Mouse (Mus musculus) forebrain, embryonic 13.5 days (tissue): Measurements from ENCODE around the gene Cd2bp2. TPM values are rescaled to one million over a fixed set of nuclear protein-coding genes. Genes with fewer than 3 reads are reported as not detected.

Source experiments
- ATAC-seq: fragments of 200-750 bp; cut with Nextera tagmentation; 2 replicates; pipeline ENCODE4 v1.8.0; 2017
- H3K27ac ChIP-seq: fragments of 300-500 bp; sonication (generic); 2 replicates; pipeline ENCODE4 v1.5.1; 2015; ENCODE audit warnings: inconsistent platforms, mild to moderate bottlenecking, moderate library complexity
- H3K27me3 ChIP-seq: fragments of 300-500 bp; sonication (generic); 2 replicates; pipeline ENCODE4 v1.6.1; 2015; ENCODE audit warnings: mild to moderate bottlenecking, inconsistent platforms
- H3K36me3 ChIP-seq: fragments of 300-500 bp; sonication (generic); 2 replicates; pipeline ENCODE4 v1.6.1; 2015; ENCODE audit warnings: mild to moderate bottlenecking, inconsistent platforms; ENCODE audit not compliant: poor library complexity, severe bottlenecking
- H3K4me1 ChIP-seq: fragments of 300-500 bp; sonication (generic); 2 replicates; pipeline ENCODE4 v1.6.1; 2015; ENCODE audit warnings: inconsistent platforms
- H3K4me2 ChIP-seq: fragments of 300-500 bp; sonication (generic); 2 replicates; pipeline ENCODE4 v1.6.1; 2015; ENCODE audit warnings: inconsistent platforms, mild to moderate bottlenecking, moderate library complexity
- H3K4me3 ChIP-seq: fragments of 300-500 bp; sonication (generic); 2 replicates; pipeline ENCODE4 v1.5.1; 2015; ENCODE audit warnings: mild to moderate bottlenecking, inconsistent platforms
- H3K9ac ChIP-seq: fragments of 300-500 bp; sonication (generic); 2 replicates; pipeline ENCODE4 v1.6.1; 2015; ENCODE audit warnings: mild to moderate bottlenecking, inconsistent platforms
- H3K9me3 ChIP-seq: fragments of 300-500 bp; sonication (generic); replicated peaks from 2 replicates; pipeline ENCODE4 v1.6.1; 2016; ENCODE audit warnings: inconsistent platforms
- WGBS: fragments of 180-500 bp; shearing (Covaris S2); methylation state at CpG from one replicate; pipeline ENCODE4 v1.1.7; 2015; 5-methylcytosine and 5-hydroxymethylcytosine counted together
- polyA plus RNA-seq: library from polyadenylated mRNA; unstranded; fragments of >200 nt; fragmentation: Nextera tagmentation; extraction: Ambion mirVana; gene quantifications from 2 replicates; pipeline ENCODE4 v1.2.1, GENCODE M21; 2015

The Cd2bp2 gene
- 89.0 and 98.7 TPM in 2 replicates for polyA plus RNA-seq

DNA sequence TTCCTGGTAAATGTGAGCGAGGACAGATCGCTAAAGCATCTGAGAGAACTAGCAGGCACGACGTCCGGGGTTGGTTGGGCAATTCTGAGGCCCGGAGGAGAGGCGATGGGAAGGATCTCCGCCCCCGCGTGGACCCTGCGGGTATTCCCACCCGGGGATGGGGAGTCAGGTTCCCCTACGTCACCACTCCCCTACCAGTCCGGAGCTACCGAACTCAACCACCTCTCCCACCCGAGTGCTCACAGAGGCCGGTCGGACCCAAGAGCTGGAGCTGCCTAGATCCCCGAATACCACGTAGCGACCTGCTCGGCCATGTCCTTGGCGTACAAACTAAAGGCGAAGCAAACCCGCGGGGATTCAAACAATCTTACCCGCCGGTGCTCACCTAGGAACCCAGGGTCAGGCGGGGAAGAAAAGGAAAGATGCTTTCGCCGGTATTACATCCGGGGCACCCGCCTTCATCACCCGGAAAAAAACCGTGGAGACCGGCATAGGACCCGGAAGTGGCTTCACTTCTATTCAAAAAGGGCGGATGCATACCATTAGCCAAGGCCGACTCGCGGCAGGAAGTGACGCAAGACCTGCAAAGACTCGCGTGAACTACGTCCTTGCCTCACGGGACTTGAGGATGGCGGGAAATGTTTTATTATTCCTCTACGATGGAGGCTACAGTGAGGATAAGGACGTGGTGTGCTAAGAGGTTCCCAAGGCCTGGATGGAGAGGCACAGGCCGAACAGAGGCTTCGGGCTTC, at the start of gene Cd2bp2:
Gene Cd2bp2, minus strand, starts transcription at position 507 of the 752 bp plus-strand sequence.
- H3K9ac ChIP-seq, result peak within 1 kb of the TSS; percentile 86
- no peaks in the 10 kb centered on the region for H3K9me3 ChIP-seq
- WGBS, result under 1% methylated on average over 51 of the region's 51 CpGs

DNA sequence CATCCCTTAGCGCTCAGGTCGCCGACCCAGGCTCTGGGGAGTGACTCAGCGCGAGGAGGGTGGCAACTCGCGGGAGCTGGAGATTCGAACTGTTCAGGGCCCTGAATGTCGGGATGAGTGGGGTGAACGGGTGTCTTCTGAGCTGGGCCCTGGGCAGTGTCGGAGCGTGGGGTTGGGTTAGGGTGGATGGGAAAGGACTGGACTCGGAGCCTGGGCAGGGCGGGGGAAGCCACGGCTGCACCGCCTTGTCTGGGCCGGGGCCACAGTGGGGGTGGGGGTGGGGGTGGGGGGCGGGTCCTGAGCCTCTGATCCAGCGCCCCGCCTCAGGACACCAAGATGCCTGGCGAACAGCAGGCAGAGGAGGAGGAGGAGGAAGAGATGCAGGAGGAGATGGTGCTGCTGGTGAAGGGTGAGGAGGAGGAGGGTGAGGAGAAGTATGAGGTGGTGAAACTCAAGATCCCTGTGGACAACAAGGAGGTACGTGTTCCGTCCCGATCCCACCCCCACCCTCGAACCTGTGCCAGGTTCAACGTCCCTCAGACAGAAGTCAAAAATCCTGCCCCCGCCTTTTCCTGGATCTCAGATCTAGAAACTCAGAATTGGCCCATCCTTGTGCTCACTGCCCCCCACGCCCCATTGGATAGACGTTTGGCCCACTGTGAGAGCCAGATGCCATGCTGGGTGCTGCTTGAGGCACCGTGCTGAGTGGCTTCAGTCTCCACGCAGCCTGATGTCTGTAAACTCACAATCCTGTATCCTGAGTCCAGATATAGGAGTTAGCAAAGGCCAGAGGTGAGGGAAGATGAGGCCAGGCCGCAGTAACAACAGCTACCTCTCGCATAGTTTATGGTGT, 49.0 kb upstream of the Cd2bp2 start:
- peak overlapping the region; percentile 87 for H3K27ac ChIP-seq
- WGBS, result 14% methylated on average over 23 of the region's 33 CpGs
- peaks cover 38% of the 10 kb centered on the region for H3K36me3 ChIP-seq
- no peaks in the 10 kb centered on the region for H3K27me3 ChIP-seq
- H3K4me1 ChIP-seq, result peaks cover 26% of the 10 kb centered on the region
- peak overlapping the region; percentile 90 for H3K9ac ChIP-seq
- peak overlapping the region; percentile 85 for H3K4me3 ChIP-seq
- ATAC-seq, result peak; percentile 67
- H3K9me3 ChIP-seq, result no peaks in the 10 kb centered on the region
- peak overlapping the region; percentile 75 for H3K4me2 ChIP-seq

More for the DNA sequence above, at the start of gene Cd2bp2:
- peak; percentile 98 for ATAC-seq
- H3K27me3 ChIP-seq, result no peaks in the 10 kb centered on the region
- peak within 1 kb of the TSS; percentile 89 for H3K27ac ChIP-seq
- peak within 1 kb of the TSS; percentile 91 for H3K4me2 ChIP-seq
- H3K4me1 ChIP-seq, result peaks cover 29% of the 10 kb centered on the region
- peak within 1 kb of the TSS; percentile 87 for H3K4me3 ChIP-seq
- peaks cover 82% of the 10 kb centered on the region for H3K36me3 ChIP-seq

DNA sequence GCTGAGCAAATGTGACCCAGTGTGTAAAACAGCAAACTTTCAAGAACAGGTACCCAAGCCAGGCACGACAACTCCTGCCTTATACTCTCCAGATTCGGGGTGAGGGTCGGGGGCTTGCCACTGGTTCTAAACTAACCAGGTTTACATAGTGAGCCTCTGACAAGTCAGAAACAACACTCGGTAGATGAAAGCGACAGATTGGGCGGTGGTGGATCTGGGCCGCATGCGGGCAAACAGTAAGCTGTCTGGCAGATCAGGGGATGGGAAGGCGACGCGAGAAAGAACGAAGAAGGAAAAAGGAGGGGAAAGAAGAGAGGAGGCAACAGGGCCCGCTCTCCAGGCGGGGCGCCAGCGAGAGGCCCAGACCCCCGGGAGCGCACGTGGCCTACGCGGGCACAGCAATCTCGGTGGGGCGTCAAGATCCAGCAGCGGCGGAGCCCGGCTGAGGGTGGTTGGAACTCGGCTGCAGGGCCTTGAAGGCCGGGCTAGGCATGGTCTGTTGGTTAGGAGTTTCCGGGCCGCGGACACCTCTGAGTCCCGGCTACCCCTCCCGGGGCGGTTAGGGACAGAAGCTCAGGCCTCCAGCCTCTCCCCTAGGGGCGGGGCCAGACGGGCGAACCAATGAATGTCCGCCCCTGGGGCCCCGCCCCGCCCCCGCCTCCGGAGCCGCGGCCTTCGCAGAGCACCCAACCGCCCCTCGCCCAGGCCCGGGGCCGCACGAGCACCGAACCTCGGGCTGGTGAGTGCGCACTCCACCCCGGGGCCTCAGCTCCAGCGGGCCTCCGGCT, 48.2 kb upstream of the Cd2bp2 start, which contains the start of gene Zfp771:
Gene Zfp771, plus strand, starts transcription at position 405 of the 788 bp plus-strand sequence.
- peak within 1 kb of the TSS; percentile 87 for H3K27ac ChIP-seq
- peaks cover 26% of the 10 kb centered on the region for H3K4me1 ChIP-seq
- peak within 1 kb of the TSS; percentile 85 for H3K4me3 ChIP-seq
- H3K9ac ChIP-seq, result peak within 1 kb of the TSS; percentile 90
- under 1% methylated on average over 49 of the region's 56 CpGs for WGBS
- no peaks in the 10 kb centered on the region for H3K9me3 ChIP-seq
- H3K27me3 ChIP-seq, result no peaks in the 10 kb centered on the region
- peak; percentile 95 for ATAC-seq
- H3K36me3 ChIP-seq, result peaks cover 33% of the 10 kb centered on the region
- peak within 1 kb of the TSS; percentile 75 for H3K4me2 ChIP-seq

DNA sequence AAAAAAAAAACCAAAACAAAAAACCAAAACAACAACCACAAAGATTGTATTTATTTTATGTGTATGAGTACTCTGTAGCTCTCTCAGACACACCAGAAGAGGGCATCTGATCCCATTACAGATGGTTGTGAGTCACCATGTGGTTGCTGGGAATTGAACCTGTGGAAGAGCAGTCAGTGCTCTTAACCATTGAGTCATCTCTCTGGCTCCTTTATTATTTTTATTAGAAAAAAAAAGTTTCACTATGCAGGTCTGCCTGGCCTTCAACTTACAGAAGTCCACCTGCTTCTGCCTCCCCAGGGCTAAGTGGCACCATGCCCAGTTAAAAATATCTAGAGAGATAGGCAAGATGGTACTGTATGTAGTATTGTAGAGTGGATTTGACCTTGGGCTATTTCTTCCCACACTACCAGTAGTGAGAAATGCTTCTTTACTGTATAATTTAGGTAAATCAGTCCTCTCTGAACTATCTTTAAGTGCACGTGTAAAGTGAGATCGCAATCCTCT, 47.6 kb upstream of the Cd2bp2 start:
- Histone ChIP-seq H3K36me3 (peaks cover 35% of the 10 kb centered on the region), H3K9ac (peak overlapping the region; percentile 90; the same call in 1 of the 2 replicates), H3K27ac (peak overlapping the region; percentile 87), H3K4me2 (peak overlapping the region; percentile 75), H3K27me3 (no peaks in the 10 kb centered on the region), H3K4me3 (peak overlapping the region; percentile 85), H3K4me1 (peaks cover 26% of the 10 kb centered on the region), H3K9me3 (no peaks in the 10 kb centered on the region)
- WGBS, result 38% methylated on average over 2 of the region's 2 CpGs
- no peak; the same call in 1 of the 2 replicates for ATAC-seq

DNA sequence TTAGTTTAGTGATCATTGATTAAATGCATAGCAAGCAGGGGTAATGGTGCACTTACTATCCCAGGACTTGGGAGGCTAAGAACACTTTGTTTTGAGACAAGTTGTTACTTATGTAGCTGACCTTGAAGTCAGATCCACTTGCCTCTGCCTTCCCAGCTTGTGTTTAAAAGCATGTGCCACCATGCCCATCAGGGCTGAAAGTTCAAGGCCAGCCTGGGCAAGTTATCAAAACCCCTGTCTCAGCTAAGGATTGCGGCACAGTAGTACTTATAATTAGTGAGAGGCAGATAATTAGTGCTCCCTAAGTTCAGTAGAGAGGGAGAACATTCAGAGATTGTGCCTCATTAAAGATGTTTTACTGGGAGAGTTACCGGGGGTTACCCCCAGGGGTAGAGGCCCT, 38.9 kb upstream of the Cd2bp2 start:
- ATAC-seq, result no peak
- H3K9ac ChIP-seq, result peak overlapping the region; percentile 97; the same call in 1 of the 2 replicates
- H3K27ac ChIP-seq, result no peak overlapping the region
- WGBS, result 73% methylated on average over 2 of the region's 2 CpGs
- peaks cover 58% of the 10 kb centered on the region for H3K36me3 ChIP-seq
- peak overlapping the region; percentile 90 for H3K4me2 ChIP-seq
- H3K4me1 ChIP-seq, result peaks cover 38% of the 10 kb centered on the region
- H3K9me3 ChIP-seq, result no peaks in the 10 kb centered on the region
- peak overlapping the region; percentile 94 for H3K4me3 ChIP-seq
- H3K27me3 ChIP-seq, result no peaks in the 10 kb centered on the region

DNA sequence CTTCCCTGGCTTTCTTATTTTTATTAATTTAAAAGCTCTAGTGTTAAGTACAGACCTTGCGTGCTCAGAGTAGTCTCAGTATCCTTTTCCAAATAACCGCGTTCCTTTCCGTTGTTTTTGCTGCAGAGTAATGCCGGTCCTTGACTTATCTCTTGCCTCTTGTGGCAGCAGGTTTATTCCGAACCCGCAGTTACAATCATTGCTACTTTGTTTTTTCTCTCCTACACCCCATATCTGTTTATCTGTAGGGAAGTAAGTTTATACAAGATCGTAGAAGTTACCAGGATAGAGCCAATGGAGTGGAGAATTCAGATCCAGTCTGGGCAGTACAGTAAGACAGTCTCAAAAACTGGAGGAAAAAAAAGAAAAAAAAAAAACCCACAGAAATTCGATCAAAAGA, 37.9 kb upstream of the Cd2bp2 start:
- Histone ChIP-seq H3K4me3 (peak overlapping the region; percentile 94), H3K27me3 (no peaks in the 10 kb centered on the region), H3K4me1 (peaks cover 42% of the 10 kb centered on the region), H3K9ac (peak overlapping the region; percentile 97), H3K9me3 (no peaks in the 10 kb centered on the region), H3K27ac (peak overlapping the region; percentile 99), H3K4me2 (peak overlapping the region; percentile 90), H3K36me3 (peaks cover 60% of the 10 kb centered on the region)
- WGBS, result 5% methylated on average over 9 of the region's 9 CpGs
- ATAC-seq, result no peak

DNA sequence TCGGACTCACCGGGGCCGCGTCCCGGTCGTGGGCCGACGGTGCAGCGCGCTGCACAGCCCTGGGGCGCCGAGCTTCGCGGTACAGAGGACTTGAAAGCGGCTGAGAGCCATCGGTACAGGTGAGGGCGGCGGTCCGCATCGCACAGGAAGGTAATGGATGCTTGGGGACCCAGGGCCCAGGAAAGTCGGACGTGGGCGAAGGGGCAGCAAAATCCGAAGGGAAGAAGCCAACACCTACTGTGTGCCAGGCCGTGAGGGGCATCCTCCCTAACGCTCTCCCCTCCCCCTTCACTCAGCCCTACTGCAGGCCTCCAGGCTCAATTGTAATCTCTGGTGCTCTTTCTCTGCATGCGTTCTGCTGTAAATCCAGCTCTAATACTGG, 37.5 kb upstream of the Cd2bp2 start:
- Histone ChIP-seq H3K4me1 (peaks cover 42% of the 10 kb centered on the region), H3K9me3 (no peaks in the 10 kb centered on the region), H3K36me3 (peaks cover 59% of the 10 kb centered on the region), H3K27me3 (no peaks in the 10 kb centered on the region), H3K4me3 (peak overlapping the region; percentile 94), H3K4me2 (peak overlapping the region; percentile 90), H3K9ac (peak overlapping the region; percentile 97), H3K27ac (peak overlapping the region; percentile 99)
- WGBS, result under 1% methylated on average over 27 of the region's 27 CpGs
- peak; percentile 43; the same call in 1 of the 2 replicates for ATAC-seq

DNA sequence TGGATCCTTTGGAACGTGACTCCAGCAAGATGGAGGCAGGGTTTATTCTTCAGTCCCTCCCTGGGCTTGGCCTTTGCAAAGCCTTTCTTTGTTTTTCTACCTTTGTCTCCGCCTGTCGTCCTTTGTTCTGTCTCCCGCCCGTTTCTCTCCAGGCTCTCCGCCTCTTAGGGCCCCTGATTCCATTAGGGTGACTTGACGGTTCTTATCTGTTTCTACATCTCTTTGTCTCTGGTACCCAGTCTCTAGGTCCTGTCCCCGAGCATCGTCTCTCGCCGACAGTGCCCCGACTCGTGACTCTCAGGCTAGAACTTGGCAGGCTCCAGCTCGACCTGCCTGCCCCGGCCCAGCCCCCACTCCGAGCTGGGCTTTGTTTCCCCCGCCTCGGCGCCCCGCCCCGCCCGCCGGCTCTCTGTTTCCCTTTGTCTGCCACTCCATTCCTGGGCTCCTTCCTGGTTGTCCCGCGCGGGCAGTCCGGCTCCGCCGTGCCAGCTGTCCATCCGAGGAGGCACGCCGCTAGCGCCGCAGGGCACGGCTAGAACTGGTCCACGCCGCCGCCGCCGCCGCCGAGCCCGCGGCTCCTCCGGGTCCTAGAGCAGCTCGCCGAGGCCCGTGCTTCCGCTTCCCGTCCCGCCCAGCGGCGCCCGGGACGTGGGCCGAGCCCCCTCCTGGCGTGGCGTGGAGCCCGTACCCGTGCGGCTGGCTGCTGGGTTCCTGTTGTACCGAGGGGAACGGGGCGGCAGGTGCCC, 36.9 kb upstream of the Cd2bp2 start, which contains the start of the genes Zfp553 and Sept1:
Gene Zfp553, plus strand, starts transcription at position 440 of the 746 bp plus-strand sequence.
Gene Sept1, minus strand, starts transcription at position 509 of the 746 bp plus-strand sequence.
- H3K4me2 ChIP-seq, result peak within 1 kb of the TSS; percentile 90
- H3K4me3 ChIP-seq, result peak within 1 kb of the TSS; percentile 94
- H3K27ac ChIP-seq, result peak within 1 kb of the TSS; percentile 99
- ATAC-seq, result peak; percentile 94
- no peaks in the 10 kb centered on the region for H3K27me3 ChIP-seq
- WGBS, result under 1% methylated on average over 62 of the region's 64 CpGs
- peaks cover 42% of the 10 kb centered on the region for H3K4me1 ChIP-seq
- H3K9ac ChIP-seq, result peak within 1 kb of the TSS; percentile 97
- H3K9me3 ChIP-seq, result no peaks in the 10 kb centered on the region
- H3K36me3 ChIP-seq, result peaks cover 53% of the 10 kb centered on the region

DNA sequence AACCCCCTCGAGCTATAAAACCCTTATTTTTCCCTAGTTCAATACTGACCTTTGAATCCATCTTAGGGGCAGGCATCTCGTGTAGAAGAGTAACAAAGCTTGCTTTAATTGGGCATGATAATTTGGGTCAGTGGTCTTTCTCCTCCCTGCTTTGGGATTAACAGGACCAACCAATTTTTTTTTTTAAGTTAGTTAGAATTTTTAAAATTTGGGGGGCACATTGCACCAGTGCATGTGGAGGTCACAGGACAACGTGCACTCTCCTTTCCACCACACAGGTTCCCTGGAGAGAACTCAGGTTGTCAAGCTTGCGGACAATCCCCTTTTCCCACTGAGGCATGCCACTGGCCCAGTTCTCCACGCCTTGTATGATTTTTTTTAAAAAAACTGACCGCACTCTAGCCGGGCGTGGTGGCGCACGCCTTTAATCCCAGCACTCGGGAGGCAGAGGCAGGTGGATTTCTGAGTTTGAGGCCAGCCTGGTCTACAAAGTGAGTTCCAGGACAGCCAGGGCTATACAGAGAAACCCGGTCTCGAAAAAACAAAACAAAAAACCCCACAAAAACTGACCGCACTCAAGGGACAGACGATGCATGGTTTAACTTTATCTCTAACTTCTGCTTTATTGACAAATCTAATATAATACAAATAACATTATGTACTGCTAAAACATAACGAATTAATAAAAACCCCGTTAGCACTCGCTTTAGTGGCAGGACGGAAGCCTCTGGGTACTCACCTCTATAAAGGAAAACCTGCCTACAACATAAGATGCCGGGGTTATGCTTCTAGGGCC, 36.2 kb upstream of the Cd2bp2 start:
- H3K9ac ChIP-seq, result peak overlapping the region; percentile 97
- H3K4me3 ChIP-seq, result peak overlapping the region; percentile 94
- no peaks in the 10 kb centered on the region for H3K9me3 ChIP-seq
- peaks cover 45% of the 10 kb centered on the region for H3K36me3 ChIP-seq
- H3K4me2 ChIP-seq, result peak overlapping the region; percentile 90
- WGBS, result 4% methylated on average over 20 of the region's 20 CpGs
- ATAC-seq, result no peak
- no peaks in the 10 kb centered on the region for H3K27me3 ChIP-seq
- H3K4me1 ChIP-seq, result peaks cover 42% of the 10 kb centered on the region
- peak overlapping the region; percentile 99 for H3K27ac ChIP-seq

DNA sequence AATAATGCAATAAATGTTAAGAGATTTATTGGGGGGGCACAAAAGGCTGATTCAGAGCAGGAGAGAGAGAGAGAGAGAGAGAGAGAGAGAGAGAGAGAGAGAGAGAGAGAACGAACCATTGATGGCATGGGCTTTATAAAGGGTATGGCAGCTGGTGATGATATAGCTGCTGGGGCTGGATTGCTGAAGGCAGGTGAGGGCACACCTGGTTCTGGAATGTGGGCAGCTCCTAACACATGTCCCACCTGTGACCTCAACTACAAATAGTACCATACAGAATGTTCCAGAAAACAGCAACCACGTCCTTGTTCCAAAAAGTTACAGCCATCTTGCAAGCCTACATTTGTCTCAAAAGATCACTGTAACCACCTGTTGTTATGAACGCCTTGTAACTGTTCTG, 35.5 kb upstream of the Cd2bp2 start:
- 66% methylated on average over 3 of the region's 3 CpGs for WGBS
- Histone ChIP-seq H3K4me3 (peak overlapping the region; percentile 94), H3K27ac (peak overlapping the region; percentile 99; the same call in 1 of the 2 replicates), H3K4me2 (peak overlapping the region; percentile 90), H3K9ac (peak overlapping the region; percentile 97), H3K4me1 (peaks cover 38% of the 10 kb centered on the region), H3K36me3 (peaks cover 39% of the 10 kb centered on the region), H3K27me3 (no peaks in the 10 kb centered on the region), H3K9me3 (no peaks in the 10 kb centered on the region)
- no peak for ATAC-seq
